Mouse (Mus musculus) lung, postnatal 4 days (tissue): ENCODE measurements at regions not wholly inside any gene's neighbourhood (a gene's known extent, or its start where the extent isn't known, plus 50 kb on each side); places are given as distances from the start of the nearest gene placed in this dataset.

ENCODE experiments used
- DNase-seq, 2 experiments: peaks; one replicate each; pipeline ENCODE4 v3.0.0; 2021

DNA sequence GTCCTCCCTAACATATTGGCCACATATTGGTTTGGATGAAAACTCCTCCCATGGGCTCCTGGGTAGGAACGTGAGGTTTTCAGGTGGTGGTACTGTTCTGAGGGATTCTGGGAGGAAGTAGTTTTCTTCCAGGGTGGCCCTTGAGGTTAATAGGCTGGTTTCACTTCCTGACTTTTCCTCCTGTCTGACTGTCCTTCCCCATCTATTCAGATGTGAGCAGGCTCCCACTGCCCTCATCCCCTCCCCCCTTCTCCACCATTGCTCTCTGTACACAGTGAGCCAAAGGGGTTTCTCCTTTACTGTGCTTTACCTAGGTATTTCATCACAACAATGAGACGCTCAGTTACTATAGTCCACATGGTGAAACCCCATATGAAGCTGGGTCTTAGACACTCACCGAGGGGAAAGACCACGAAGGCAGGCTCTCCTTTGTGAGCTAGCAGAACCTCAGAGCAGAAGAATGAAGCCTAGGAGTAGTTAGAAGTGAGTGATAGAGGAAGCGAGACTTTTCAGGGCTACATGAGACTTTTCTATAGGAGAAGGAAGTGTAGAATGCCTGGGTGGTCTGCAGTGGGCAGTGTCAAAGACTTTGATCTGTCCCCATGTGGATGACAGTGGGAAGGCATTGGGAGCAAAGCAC is 135.3 kb downstream of the Cd83 start:
- DNase-seq = no peak

DNA sequence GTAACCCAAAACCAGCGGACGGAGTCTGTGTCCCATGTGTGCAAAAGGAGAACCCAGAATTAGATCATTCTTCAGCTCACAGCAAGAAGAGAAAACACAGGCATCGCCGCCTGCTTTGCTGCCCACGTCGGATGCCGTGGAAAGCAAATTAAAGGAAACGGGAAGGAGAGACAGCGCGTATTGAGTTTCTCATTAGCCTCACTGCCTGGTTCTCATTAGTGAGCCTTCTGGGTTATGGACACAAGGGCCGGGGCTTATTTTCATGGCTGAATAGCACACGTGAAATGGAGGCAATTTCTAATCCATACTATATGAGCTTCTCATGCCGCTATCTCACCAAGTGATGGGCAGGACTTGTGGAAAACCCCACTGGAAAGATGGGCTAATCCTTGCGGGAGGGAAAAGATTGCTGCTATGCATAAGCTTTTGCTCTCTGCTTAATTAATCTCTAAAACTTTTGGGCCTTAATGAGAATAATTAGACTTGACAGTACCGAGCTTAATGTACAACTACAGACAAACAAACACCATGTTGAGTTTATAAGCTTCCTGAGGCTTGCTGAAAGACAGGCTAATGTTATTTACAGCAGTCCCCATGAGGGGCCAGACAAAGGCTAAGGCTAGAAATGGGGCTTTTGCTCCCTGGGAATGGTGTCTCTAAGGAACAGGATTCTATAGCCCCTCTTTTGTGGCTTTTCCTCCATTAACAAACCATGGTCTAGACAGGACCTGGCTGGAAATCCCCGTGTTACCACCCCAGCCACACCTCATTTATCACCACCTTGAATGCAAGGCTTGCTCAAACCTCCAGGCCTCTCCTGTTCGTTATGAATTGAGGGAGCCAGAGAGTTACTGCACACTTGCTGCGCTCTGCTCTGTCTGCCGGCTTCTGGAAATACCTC is 145.8 kb downstream of the Cd83 start:
- no peak for DNase-seq

DNA sequence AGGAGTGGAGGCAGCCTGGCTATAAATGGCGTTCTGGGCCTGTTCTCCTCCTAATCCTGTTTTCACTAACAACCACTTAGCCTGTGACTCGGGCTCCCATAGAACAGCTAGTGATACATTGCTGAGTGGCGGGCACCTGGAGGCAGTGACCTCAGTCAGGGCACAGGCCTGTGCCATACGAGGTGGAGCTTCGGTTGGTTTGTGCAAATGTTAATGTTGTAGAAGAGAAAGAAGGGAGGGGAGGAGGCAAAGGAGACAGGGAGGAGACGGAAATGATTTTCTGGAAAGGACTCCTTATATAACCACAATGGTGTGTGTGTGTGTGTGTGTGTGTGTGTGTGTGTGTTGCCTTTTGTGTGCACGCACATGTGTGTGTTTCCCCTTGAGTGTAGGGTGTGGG is 148.4 kb downstream of the Cd83 start:
- DNase-seq = no peak

DNA sequence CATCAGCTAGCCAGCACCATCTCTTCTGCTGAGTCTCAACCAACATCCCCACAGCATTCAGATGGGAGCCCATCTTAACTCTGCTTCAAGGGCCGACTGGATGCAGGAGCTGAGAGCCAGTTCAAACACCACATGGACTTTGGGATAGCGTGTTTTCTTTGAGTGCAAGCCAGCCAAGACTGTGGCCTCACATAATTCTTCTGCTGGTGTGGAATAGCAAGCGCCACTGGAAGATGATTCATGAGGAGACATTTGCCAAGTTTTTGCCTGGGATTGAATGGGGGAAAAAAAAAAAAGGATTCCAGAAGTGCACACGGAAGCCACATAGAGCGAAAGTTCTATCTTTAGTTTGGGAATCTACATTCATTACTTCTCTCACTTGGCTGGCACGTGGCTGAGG is 150.7 kb downstream of the Cd83 start:
- DNase-seq = peak; percentile 22 to 40

DNA sequence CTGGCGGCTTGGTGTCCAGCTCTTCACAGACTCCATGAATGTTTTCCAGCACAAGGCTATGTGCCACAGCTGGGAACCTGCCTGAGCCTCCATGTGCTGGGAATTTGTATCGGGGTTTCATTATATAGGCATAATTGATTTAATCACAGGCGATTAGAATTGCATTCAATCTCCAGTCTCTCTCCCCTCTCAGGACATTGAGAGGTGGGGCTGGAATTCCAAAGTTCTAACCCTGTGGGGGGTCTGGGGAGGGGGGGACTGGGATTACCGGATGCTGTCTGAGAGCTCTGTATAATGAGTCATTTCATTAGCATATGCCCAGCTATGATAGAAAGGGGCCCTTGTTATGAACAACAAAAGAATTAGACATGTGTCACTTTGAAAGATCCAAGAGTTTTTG is 151.9 kb downstream of the Cd83 start:
- no peak for DNase-seq

DNA sequence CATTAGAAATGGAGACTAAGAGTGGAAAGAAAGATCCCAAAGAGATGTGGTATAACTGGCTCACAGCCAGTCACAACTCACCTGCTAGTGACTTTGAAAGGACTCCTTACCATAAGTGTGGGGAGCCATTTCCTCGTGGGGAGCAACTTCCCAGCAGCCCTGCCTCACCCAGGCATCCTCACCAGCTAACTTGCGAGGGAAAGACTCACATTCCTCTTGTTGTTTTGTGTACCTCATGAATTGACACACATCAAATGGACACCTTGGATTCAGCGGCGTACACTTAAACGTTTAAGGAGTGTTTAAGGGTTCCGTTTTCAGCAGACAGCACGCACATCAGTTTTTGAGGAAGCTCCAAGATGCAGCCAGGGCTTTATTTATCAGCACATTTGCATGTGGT is 154.0 kb downstream of the Cd83 start:
- DNase-seq = no peak

DNA sequence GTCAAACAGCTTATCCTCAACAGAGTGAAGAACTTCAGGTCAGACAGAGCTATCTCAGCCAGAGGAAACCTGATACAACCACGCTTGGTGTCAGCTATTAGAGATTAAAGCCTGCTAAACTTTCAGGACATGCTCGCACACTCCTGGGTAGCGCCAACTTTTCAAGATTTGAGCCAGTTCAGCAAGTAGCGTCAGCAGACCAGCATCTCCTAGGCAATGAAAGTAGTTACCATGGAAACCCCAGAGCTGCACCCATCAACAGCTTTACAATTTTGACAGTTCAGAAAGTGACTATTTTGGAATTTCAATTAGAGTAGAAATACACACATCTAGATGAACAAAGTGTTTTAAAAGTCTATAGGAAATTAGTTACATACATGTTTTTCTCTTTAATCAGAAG is 154.8 kb downstream of the Cd83 start:
- no peak for DNase-seq

DNA sequence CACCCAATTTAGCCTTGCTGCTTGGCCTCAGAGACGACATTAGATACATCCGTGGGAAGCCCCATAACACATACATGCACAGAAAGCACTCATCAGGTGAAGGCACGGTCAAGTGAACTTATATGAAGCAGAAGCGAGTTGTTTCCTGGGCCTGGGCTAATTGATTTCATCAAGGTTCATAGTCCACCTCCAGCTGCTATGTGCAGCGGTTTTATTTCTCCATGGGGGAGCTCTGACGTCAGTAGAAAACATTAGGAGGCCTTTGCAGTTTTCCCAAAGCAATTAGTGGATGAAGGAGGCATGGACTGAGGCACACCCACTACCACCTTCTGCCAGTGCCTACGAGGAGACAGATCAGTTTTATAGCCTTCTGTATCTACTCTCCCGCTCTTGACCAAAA is 157.2 kb downstream of the Cd83 start:
- no peak for DNase-seq

DNA sequence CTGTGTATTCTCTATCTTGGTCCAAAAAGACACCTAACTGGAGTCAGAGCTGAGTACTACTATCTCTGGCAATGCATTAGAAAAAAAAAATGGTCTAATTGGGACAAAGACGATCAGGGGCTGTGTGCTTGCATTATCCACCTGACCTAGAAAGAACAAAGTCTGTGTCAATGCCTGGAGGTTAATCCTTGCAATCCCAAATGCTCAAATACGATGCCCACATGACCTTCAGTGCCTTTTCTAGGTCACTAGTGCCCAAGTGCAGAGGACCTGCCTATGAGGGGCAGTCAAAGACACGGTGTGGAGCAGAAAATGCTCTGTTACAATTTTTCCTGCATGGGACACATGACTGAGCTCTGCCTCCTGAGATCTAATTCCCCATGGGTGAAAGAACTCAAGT is 164.0 kb downstream of the Cd83 start:
- no peak for DNase-seq

DNA sequence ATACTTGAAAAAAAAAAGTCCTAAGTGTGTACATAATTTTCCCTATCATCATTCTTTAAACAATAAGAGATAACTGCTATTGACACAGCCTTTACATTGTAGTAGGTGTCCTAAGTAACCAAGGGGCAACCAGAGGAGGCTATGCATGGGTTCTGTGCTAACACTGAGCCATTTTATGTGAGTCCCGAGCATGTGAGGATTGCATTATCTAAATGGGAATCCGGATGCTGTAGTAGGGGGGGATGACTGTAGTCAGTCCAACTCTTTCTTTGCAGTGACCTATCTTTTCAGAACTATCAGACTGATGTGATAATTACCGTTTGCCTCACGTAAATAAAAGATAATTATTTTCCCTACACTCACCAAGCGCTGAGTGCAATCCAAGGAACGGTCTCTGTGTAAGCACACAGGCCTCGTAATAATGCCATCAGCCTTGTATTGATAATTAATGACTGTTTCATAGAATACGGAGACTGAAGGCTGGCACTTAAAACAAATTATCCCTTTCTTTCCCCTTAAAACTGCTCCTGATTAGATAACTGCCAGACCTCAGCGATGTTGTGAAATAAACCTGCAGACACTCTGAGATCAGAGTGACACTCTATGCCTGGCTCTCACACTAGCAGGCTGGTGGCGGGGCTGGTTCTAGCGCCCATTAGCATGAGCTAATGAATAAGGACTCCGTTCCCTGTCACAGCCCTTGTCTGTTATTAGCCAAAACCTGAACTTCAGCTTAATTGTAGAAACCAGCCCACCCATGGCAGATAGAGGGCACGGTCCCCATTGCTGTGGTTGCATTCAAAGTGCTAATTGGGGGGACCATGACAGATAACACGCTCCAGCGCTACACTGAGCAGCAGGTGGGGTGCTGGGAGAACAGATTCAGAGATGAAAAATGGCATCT is 165.4 kb downstream of the Cd83 start:
- DNase-seq = no peak

DNA sequence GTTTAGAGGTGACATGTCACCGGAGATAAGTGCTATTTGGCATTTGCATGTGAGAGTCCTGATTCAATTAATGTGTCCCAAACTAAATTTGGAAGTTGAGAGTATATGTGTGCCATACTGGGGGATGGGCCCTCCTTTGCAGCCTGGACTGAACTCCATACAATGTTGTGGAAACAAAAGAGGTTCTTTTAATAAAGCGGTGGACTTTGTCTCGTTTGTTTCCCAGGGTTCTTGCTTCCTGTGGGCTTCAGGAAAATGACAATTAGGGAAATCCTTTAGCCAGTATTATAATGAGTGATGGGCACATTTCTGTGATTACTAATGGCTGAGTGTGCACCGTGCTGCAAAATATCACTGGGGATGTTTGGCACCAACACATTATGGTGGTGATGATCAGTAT is 167.9 kb downstream of the Cd83 start:
- DNase-seq = no peak

DNA sequence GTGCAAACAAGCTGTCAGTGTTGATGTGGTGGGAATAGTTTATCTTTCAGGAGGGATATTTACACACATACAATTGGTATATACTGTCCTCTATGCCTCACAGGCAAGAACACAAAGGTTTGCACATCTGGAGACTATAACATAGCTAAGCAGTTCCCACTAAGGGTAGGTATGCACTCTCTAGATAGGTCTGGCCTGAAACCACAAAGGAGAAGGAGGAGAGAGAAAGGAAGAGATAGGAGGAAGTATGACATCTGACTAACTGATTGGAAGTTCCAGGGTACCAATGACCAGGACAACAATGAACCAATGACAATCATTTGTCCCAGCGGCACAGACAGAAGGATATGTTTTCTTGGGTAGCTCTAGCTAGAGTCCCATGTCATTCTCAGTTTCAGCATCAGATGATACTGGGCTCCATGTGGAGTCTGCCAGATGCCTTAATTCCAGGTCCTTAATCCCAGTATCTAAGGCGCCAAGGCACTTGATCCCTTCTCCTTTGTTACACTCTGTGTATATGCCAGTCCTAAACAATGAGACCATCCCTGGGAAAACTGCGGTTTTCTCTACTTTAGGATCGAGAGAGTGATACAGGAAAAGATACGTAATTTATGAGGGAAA is 168.5 kb downstream of the Cd83 start:
- DNase-seq = no peak

DNA sequence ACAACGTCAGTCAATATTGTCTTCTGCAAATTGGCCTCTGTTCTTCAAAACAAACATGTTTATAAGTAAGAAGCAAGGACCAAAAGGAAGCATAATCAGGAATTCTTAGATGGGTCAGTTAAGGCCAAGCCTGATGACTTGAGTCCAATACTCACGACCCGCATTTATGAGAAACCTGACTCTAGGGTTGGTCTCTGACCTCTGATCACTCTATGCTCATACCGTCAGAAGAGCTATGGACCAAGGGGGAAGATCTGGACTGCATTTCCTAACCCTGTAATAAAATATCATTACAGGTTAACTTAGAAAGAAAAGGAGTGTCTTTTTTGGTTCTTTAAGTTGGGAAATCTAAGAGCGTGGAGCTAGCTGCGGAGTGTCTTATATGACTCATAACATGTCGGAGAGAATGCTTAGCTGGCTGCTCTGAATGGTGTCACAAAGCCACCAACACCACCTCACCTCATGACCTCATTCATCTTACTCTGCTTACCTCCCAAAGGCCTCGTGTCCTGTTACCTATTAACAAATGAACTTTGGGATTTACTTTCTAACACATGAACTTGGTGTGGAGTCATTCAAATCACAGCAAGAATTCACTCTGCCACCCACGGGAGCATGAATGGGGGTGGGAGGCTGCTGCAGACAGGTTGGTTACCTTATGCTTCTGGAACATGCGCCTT is 170.3 kb downstream of the Cd83 start:
- no peak for DNase-seq

DNA sequence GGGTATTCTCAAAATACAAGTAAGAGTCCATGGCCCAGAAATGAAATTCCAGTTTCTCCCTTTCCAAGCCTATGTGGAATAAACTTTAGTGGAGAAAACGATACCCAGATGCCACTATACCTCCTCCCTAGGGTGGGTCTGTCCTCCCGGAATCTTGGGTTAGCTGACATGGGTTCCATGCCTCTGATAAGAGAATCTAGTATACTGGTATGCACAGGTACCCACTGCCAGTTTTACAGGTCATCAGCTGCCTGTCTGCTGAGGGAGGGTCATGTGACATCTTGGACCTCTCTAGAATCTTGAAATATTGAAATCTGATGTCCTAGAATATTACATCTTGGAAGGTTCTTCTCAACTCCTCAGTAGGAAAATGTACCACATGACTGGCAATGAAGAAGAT is 172.5 kb downstream of the Cd83 start:
- no peak for DNase-seq

DNA sequence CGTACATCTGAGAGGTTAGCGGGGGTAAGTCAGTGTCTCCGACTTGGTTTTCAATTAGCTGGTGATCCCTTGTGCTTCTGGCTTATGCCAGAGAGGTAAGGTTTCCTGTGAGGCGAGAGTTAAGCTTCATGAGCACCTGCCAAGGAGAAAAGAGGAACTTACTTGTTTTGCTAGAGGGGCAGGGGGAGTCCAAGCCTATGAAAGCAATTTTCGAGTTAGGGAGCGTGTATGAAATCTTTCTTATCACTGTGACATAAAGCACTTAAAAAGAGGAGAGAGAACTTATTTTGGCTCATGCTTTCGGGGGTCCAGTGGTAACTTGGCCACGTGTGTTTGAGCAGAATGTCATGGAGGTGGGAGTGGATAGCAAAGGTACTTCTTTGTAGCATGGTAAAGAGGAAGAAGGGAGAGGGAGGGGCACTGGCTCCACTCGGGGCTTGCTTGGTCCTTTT is 174.6 kb downstream of the Cd83 start:
- DNase-seq = no peak

DNA sequence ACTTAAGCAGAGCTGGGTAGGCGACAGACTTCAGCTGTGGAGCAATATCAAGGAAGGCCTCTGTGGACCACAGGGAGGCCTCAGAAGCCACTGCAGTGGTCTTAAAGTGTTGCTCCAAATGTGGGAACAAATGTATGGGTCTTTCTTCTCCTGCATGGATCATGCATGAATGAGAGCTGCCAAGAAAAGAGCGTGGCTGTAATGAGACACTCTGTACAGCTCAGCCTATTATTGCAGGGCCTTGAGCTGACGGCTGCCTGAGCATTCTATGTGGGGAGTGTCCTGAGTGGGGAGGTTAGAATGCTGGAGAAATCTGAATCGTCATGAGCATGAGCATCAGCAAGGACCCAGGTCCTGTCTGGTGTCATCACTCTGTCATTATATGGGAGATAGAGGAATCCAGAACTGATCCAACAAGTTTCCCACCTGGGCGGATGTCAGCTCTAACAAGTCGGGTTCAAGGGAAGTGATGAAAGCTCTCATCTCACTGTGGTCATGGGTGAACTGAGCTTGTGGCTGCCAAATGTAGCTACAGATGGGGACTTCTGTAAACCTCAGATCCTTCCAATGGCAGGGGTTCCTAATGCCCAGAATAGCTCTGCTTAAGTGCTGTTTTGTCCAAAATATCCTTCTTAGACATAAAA is 176.6 kb downstream of the Cd83 start:
- DNase-seq = no peak

DNA sequence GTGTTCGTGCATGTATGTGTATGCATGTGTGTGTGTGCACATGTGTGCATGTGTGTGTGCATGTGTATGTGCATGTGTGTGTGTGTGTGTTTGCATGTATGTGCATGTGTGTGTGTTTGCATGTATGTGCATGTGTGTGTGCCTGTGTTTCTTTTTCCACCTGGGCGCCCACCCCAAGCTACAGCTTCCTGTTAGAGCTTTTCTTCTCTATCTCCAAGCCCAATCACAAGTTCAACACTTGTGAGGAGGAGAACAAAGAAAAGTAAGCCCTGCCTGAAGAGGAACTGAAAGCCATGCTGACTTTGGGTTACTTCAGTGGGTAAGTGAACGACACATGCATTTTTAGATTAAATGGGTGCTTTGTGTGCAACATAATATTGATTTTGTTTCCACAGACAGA is 177.4 kb downstream of the Cd83 start:
- no peak for DNase-seq

DNA sequence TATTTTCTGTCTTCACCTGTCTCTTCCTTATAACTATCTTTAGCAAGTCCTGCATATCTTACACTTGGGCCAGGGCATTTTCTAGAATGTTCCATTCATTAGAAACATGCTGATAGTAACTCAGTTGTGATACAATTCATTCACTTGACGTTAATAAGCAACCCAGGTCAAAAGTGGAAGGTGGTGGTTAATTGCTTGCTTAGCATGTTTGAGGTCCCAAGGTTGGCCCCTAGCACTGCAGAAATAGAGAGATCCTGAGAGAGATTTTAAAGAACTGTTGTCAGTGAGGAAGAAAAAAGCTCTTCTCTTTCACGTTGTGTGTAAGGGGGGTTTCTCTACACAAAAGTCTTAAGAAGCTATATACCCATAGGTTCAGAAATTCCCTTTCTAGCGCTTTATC is 178.7 kb downstream of the Cd83 start:
- no peak for DNase-seq

DNA sequence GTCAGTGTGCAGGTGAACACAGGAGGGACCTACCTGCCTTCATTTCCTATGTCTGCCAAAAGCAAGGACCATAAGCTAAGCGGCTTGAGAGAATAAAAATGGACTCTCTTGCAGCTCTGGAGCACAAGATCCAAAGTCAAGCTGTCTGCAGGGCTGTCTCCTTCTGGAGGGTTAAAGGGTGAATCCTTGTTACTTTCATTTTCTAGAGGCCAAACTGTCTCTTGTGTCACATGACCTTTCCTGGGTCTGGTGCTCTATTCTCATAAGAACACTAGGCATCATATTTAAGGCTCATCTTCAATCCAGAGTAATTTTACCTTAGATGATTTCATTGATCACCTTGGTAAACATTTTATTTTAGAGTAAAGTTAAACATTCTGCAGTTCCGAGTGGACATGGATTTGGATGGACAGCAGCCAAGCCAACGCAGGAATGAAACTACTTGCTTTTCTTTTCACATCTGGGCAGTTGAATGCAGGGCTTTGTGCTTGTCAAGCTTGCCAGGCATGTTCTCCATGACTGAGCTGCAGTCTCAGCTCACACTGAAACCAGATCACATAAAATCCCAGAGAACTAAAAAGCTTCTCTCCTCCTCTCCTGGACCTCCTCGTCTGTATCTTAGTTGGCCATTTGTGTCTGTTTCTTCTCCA is 180.8 kb downstream of the Cd83 start:
- DNase-seq = no peak

DNA sequence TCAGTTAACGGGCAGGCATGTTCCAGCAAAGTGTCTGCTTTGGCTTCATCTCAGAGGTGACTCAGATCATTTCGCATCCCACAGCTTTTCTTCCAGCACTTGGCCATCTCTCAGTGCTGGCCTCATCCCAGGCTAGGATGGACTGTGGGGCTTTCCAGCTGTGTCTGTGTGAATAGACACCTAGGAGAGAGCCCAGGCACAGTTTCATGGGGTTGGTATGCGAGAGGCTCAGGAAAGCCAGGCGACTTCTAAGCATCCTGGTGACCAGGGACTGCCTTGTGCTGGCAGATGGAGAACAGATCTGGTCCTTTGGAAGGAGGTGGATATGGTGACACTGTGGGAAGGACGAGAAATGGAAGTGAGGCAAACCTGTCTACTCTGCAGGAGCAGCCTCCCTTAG is 182.9 kb downstream of the Cd83 start:
- peak in 1 of 2 experiments; percentile 29 for DNase-seq

DNA sequence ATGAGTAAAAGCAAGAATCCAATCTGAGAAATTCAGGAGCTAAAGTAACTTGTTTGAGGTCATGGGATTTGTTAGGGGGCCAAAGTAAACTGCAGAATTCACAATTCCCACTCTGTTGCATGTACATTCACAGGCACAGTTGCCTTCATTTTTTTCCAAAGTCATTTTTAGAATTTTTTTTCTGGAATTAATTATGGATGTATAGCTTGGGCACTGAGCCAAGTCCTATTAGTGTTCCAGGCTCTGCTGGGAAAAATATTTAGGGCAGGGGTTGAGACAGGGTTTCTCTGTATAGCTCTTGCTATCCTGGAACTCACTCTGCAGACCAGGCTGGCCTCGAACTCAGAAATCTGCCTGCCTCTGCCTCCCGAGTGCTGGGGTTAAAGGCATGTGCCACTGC is 188.3 kb downstream of the Cd83 start:
- DNase-seq = no peak
